Comparison of ENCODE assay signal across 28 mouse cellular contexts in the genomic region with DNA sequence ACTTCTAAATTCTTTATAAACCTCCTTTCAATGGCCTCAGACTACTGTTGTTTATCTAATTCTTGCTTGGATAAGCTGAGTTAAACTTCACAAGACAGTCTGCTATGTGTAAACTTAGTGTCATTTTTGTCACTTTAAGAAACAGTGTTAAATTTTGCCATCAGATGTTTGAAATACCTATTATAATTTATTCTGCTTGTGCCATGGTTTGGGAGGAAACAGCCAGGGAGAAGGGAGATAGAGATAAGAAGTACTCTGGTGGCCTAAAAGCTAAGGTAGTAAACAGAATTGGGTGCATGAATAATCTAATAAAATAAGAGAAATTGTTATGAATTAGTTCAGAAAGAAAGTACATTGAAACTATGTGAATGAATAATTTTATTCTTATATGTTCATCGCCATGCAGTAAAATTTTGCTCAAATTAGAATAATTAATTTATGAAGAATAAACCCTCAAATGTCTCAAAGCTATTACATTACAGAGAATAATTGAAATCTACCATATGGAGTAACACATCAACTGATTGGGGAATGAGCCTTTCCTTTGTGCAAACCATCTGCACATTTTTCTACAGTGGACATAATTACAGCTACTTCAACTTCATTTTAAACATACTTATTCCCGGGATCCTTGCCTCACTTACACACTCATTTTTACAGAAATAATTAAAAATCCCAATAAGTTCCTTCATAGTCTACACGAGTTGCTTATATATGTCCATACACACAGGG.
"Had no signal": no experiment of that assay in that cellular context is flagged by ENCODE, and none has a peak within 500 bp of the region (broad histone marks: within the 10 kb centered on the region; RNA-seq: fewer than 3 reads in every experiment).

No protein-coding gene starts in this region.

- H3K27me3 ChIP-seq: heart, embryonic 12.5 days; hindbrain, embryonic 12.5 days; intestine, embryonic 15.5 days; limb, embryonic 12.5 days; liver, embryonic 13.5 days; liver, embryonic 15.5 days had no signal

- H3K36me3 ChIP-seq: heart, embryonic 10.5 days; heart, embryonic 12.5 days; hindbrain, embryonic 10.5 days; hindbrain, embryonic 12.5 days; intestine, embryonic 15.5 days; limb, embryonic 10.5 days; limb, embryonic 12.5 days; liver, embryonic 13.5 days; liver, embryonic 15.5 days had no signal

- H3K4me1 ChIP-seq: heart, embryonic 10.5 days; heart, embryonic 12.5 days; hindbrain, embryonic 10.5 days; hindbrain, embryonic 12.5 days; intestine, embryonic 15.5 days; limb, embryonic 10.5 days; limb, embryonic 12.5 days; liver, embryonic 13.5 days; liver, embryonic 15.5 days had no signal

- H3K27ac ChIP-seq: gastrocnemius, adult 2 months; heart, embryonic 10.5 days; hindbrain, embryonic 10.5 days; hindbrain, embryonic 12.5 days; hindbrain, embryonic 14.5 days; intestine, embryonic 15.5 days; layer of hippocampus, adult 2 months; left cerebral cortex, adult 2 months; limb, embryonic 10.5 days; limb, embryonic 12.5 days; liver, embryonic 13.5 days; liver, embryonic 15.5 days had no signal

- DNase-seq: gastrocnemius, adult 2 months; gastrocnemius, postnatal 10 days; gastrocnemius, postnatal 25 days; heart, adult 18-20 months; heart, postnatal 10 days; heart, postnatal 4 days; kidney, adult 18-20 months; kidney, adult 8-10 months; kidney, postnatal 10 days; kidney, postnatal 25 days; kidney, postnatal 4 days; liver; liver, embryonic 13.5 days had no signal

- H3K9ac ChIP-seq: heart, embryonic 12.5 days; hindbrain, embryonic 12.5 days; hindbrain, embryonic 14.5 days; intestine, embryonic 15.5 days; limb, embryonic 12.5 days; liver, embryonic 13.5 days; liver, embryonic 15.5 days had no signal

- H3K4me2 ChIP-seq: heart, embryonic 12.5 days; hindbrain, embryonic 12.5 days; hindbrain, embryonic 14.5 days; intestine, embryonic 15.5 days; limb, embryonic 12.5 days; liver, embryonic 11.5 days; liver, embryonic 13.5 days; liver, embryonic 15.5 days had no signal

- H3K9me3 ChIP-seq: heart, embryonic 10.5 days; heart, embryonic 12.5 days; hindbrain, embryonic 10.5 days; hindbrain, embryonic 12.5 days; intestine, embryonic 15.5 days; limb, embryonic 10.5 days; limb, embryonic 12.5 days; liver, embryonic 13.5 days; liver, embryonic 15.5 days had no signal

- ATAC-seq: hindbrain, embryonic 16.5 days; inflammation-experienced regulatory T-cells, adult 6 months; intestine, embryonic 15.5 days; intestine, postnatal 0 days had no signal

- H3K4me3 ChIP-seq: gastrocnemius, adult 2 months; heart, embryonic 10.5 days; heart, embryonic 12.5 days; hindbrain, embryonic 10.5 days; hindbrain, embryonic 12.5 days; intestine, embryonic 15.5 days; layer of hippocampus, adult 2 months; left cerebral cortex, adult 2 months; limb, embryonic 10.5 days; limb, embryonic 12.5 days; liver, embryonic 13.5 days; liver, embryonic 15.5 days had no signal
